Comparison of ENCODE assay signal across 13 mouse cellular contexts in the genomic region with DNA sequence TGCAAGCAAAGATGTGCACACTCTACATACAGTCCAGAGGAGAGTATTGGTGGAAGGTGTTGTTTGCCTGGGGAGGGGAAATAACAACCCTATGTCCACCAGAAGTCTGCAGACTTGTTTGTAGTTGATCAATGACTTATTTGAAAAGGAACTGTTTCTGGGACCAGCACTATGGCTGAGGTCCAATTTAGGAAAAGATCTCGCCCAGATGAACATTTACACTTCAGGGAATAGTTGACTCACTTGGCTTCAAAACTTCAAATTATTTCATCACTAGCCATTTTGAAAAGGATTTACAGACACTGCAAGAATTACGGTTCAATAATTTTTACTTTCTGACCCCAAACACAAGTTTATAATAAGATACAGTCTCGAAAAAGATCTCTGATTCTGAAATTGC.
"Had no signal": no experiment of that assay in that cellular context is flagged by ENCODE, and none has a peak within 500 bp of the region (broad histone marks: within the 10 kb centered on the region; RNA-seq: fewer than 3 reads in every experiment).

No protein-coding gene starts in this region.

- H3K9ac ChIP-seq: kidney, embryonic 15.5 days; limb, embryonic 13.5 days; lung, embryonic 14.5 days; midbrain, embryonic 12.5 days; neural tube, embryonic 13.5 days had no signal

- DNase-seq: kidney, postnatal 14 days; left cerebral cortex, postnatal 4 days; lung, embryonic 14.5 days; lung, postnatal 14 days; retina, postnatal 1 day; right cerebral cortex, postnatal 4 days; thymus, postnatal 4 days had no signal

- H3K4me3 ChIP-seq: kidney, embryonic 15.5 days; limb, embryonic 13.5 days; midbrain, embryonic 12.5 days; neural tube, embryonic 13.5 days had no signal

- ATAC-seq: midbrain, embryonic 16.5 days had no signal

- H3K36me3 ChIP-seq: kidney, embryonic 15.5 days; limb, embryonic 13.5 days; midbrain, embryonic 12.5 days; neural tube, embryonic 13.5 days had no signal

- H3K27me3 ChIP-seq: kidney, embryonic 15.5 days; limb, embryonic 13.5 days; midbrain, embryonic 12.5 days; neural tube, embryonic 13.5 days had no signal

- H3K9me3 ChIP-seq: kidney, embryonic 15.5 days; limb, embryonic 13.5 days; midbrain, embryonic 12.5 days; neural tube, embryonic 13.5 days had no signal

- H3K4me1 ChIP-seq: midbrain, embryonic 12.5 days had no signal

- H3K27ac ChIP-seq: kidney, embryonic 15.5 days; limb, embryonic 13.5 days; midbrain, embryonic 12.5 days; neural tube, embryonic 13.5 days had no signal

- H3K4me2 ChIP-seq: kidney, embryonic 15.5 days; limb, embryonic 13.5 days; liver, embryonic 11.5 days; lung, embryonic 14.5 days; midbrain, embryonic 12.5 days; neural tube, embryonic 13.5 days had no signal
